Mouse (Mus musculus) lung, postnatal 0 days (tissue): ENCODE results near the gene Fam69b. TPM values are rescaled to one million over a fixed set of nuclear protein-coding genes. Genes with fewer than 3 reads are reported as not detected.

Experiments used
- ATAC-seq: fragments of 200-750 bp; cut with Nextera tagmentation; 2 replicates; pipeline ENCODE4 v1.8.0; 2017; ENCODE audit warnings: moderate library complexity
- DNase-seq: peaks from one replicate; pipeline ENCODE4 v3.0.0-alpha.2; 2016; ENCODE audit warnings: low spot score
- H3K27ac ChIP-seq: fragments of 300-500 bp; sonication (generic); 2 replicates; pipeline ENCODE4 v1.5.1; 2014; ENCODE audit warnings: antibody characterized with exemption, mild to moderate bottlenecking, low read length, mixed read lengths
- H3K27me3 ChIP-seq: fragments of 300-500 bp; sonication (generic); replicated peaks from 2 replicates; pipeline ENCODE4 v1.6.1; 2014; ENCODE audit warnings: low read length, mixed read lengths; ENCODE audit not compliant: insufficient read depth
- H3K36me3 ChIP-seq: fragments of 300-500 bp; sonication (generic); 2 replicates; pipeline ENCODE4 v1.6.1; 2014; ENCODE audit warnings: low read length, mixed read lengths; ENCODE audit not compliant: insufficient read depth
- H3K4me1 ChIP-seq: fragments of 300-500 bp; sonication (generic); 2 replicates; pipeline ENCODE4 v1.6.1; 2014; ENCODE audit warnings: antibody characterized with exemption, low read depth, low read length, mixed read lengths; ENCODE audit not compliant: insufficient read depth
- H3K4me2 ChIP-seq: fragments of 300-500 bp; sonication (generic); replicated peaks from 2 replicates; pipeline ENCODE4 v1.6.1; 2014; ENCODE audit warnings: low read depth, mild to moderate bottlenecking, low read length, moderate library complexity, mixed read lengths
- H3K4me3 ChIP-seq: fragments of 300-500 bp; sonication (generic); 2 replicates; pipeline ENCODE4 v1.5.1; 2014; ENCODE audit warnings: low read depth, low read length
- H3K9ac ChIP-seq: fragments of 300-500 bp; sonication (generic); replicated peaks from 2 replicates; pipeline ENCODE4 v1.6.1; 2014; ENCODE audit warnings: low read depth, mild to moderate bottlenecking
- H3K9me3 ChIP-seq: fragments of 300-500 bp; sonication (generic); 2 replicates; pipeline ENCODE4 v1.6.1; 2016; ENCODE audit warnings: low read length, mixed read lengths
- CTCF ChIP-seq: IDR thresholded peaks from 2 replicates; pipeline ENCODE4 v1.5.1; 2016; ENCODE audit warnings: antibody characterized with exemption, mild to moderate bottlenecking
- EP300 ChIP-seq: IDR thresholded peaks from 2 replicates; pipeline ENCODE4 v1.6.1; 2016; ENCODE audit warnings: antibody characterized with exemption, mild to moderate bottlenecking, control low read depth
- WGBS: fragments of 180-500 bp; shearing (Covaris S2); extraction: QIAGEN DNeasy Blood & Tissue Kit; methylation state at CpG from one replicate; pipeline ENCODE4 v1.1.7; 2014; 5-methylcytosine and 5-hydroxymethylcytosine counted together
- microRNA counts: library from miRNA; unstranded; fragments of <30 nt; microRNA quantifications from one replicate; lab custom pipeline; 2015
- microRNA-seq: library from miRNA; unstranded; fragments of <30 nt; microRNA quantifications from one replicate; pipeline ENCODE4, GENCODE M21; 2016
- polyA plus RNA-seq: library from polyadenylated mRNA; unstranded; fragments of >200 nt; fragmentation: Nextera tagmentation; extraction: Ambion mirVana; gene quantifications from 2 replicates; pipeline ENCODE4 v1.2.1, GENCODE M21; 2015

Fam69b gene
- polyA plus RNA-seq, 1 experiment from 2014 or later, result 8.2 TPM

- Histone ChIP-seq H3K4me1 (no peaks in the 10 kb centered on the region), H3K4me3 (no peak within 1 kb of the TSS), H3K9me3 (no peaks in the 10 kb centered on the region), H3K27ac (no peak within 1 kb of the TSS), H3K36me3 (no peaks in the 10 kb centered on the region), H3K9ac (no peak within 1 kb of the TSS), H3K27me3 (no peaks in the 10 kb centered on the region), H3K4me2 (no peak within 1 kb of the TSS)
- TF ChIP-seq CTCF (no peak), EP300 (no peak)
- DNase-seq (no peak), ATAC-seq (no peak)
- 86% methylated on average over 3 of the region's 3 CpGs for WGBS
Observed at GRCm38 (mm10) chr2:26671182-26671581, 42.9 kb downstream of the Fam69b start, which contains the start of gene Lcn4. Gene Lcn4 (minus strand): TSS chr2:26671282.

MicroRNA genes within 50 kb of the gene (microRNA counts, 519-probe panel; counts per million panel counts)
- microRNA mmu-miR-126-3p (lab: Ali Mortazavi, UCI), result 8,611 counts per million, percentile 100 among the panel's probes with 10 or more counts
- 6,330 counts per million, percentile 83 among the panel's probes with 10 or more counts for microRNA mmu-miR-126-5p (lab: Ali Mortazavi, UCI)

Small RNAs within 50 kb of the gene (microRNA-seq; reads per million reads assigned to microRNA genes)
- gene Mir126a, result 3.7 reads per million, percentile 10 among the genes with 10 or more reads in this experiment
- gene Mir126b, result not detected

Other genes starting within 250 kb of the Fam69b start
- 7.4 and 9.3 TPM in 2 replicates for gene Snapc4, start 247.8 kb upstream of the Fam69b start, polyA plus RNA-seq
- 75.3 and 85.5 TPM in 2 replicates for gene Entr1, start 239.1 kb upstream of the Fam69b start, polyA plus RNA-seq
- gene Pmpca, start 239.1 kb upstream of the Fam69b start, polyA plus RNA-seq, result 39.0 and 42.0 TPM in 2 replicates
- 11.0 and 11.2 TPM in 2 replicates for gene Inpp5e, start 219.3 kb upstream of the Fam69b start, polyA plus RNA-seq
- gene Sec16a, start 183.2 kb upstream of the Fam69b start, polyA plus RNA-seq, result 10.2 and 13.1 TPM in 2 replicates
- gene Notch1, start 111.8 kb upstream of the Fam69b start, polyA plus RNA-seq, result 11.8 and 14.7 TPM in 2 replicates
- 412 and 467 TPM in 2 replicates for gene Egfl7, start 48.4 kb upstream of the Fam69b start, polyA plus RNA-seq
- gene Gm20532, start 41.8 kb upstream of the Fam69b start, polyA plus RNA-seq, result not detected in 2 replicates
- 59.5 and 72.8 TPM in 2 replicates for gene Agpat2, start 24.0 kb upstream of the Fam69b start, polyA plus RNA-seq
- gene Lcn4, start 42.8 kb downstream of the Fam69b start, polyA plus RNA-seq, result not detected in 2 replicates
- gene Abo, start 236.5 kb downstream of the Fam69b start, polyA plus RNA-seq, result not detected in 2 replicates